Mouse (Mus musculus): ENCODE data around the gene Igsf3.

Gene Igsf3

DNA sequence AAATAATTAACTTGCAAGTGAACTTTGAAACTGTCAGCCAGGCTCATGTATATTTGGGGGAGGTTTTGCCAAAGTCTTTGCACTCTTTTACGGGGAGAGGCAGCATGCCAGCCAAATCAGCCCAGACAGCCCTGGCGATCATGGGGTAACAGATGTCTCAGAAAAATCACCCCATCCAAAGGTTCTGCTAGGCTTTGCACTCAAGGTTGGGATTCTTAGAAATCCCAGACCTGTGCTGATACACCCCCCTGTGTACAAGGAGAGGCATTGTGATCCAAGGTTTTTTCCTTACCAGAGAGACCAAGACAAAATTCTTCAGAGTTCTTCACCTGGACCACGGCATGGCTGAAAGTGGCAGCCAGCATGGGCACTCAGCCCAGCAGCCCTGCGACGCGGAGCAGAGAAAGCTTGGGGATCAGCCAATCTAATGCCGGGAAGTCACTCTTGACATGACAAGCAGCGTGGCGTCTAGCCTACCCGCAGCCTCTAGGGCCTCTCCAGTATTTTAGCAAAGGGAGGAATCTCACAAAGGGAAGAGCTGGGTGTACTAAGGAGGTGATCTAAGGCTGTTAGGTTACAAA is 7.5 kb upstream of the Igsf3 start:
- in situ Hi-C loops (cut with MboI; ENCODE audit: unreplicated experiment in 2 of 2): no loop called here

DNA sequence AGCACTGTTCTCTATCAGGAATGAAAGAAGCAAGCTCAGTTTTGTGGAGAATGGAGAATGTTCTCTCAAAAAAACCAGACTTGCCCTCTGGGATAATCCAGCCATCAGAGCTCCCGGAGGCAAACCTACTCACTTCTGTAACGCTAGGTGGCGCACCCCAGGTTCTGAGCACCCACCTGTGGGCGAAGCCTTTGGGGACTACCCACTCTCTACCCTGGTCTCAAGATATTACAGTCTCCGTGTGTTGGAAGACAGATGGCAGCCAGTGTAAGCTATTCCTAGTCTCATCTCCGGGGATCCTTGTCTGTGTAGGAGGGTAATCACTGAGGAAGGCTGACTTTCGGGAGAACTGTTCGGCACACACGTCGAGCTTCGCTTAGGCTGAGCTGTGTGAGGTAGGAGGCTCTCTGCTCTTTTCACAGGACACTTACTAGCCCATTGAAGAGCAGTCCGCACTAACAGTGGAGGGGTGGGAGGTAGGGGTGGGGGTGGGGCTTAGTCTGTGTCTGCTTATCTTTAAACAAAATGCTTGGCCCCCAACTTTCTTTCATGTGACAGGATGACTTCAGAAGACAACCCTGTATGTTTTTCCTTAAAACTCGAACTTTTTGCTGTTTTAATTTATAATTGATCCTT is 4.4 kb upstream of the Igsf3 start:
- in situ Hi-C loops (cut with MboI; ENCODE audit: unreplicated experiment in 2 of 2): no loop called here

DNA sequence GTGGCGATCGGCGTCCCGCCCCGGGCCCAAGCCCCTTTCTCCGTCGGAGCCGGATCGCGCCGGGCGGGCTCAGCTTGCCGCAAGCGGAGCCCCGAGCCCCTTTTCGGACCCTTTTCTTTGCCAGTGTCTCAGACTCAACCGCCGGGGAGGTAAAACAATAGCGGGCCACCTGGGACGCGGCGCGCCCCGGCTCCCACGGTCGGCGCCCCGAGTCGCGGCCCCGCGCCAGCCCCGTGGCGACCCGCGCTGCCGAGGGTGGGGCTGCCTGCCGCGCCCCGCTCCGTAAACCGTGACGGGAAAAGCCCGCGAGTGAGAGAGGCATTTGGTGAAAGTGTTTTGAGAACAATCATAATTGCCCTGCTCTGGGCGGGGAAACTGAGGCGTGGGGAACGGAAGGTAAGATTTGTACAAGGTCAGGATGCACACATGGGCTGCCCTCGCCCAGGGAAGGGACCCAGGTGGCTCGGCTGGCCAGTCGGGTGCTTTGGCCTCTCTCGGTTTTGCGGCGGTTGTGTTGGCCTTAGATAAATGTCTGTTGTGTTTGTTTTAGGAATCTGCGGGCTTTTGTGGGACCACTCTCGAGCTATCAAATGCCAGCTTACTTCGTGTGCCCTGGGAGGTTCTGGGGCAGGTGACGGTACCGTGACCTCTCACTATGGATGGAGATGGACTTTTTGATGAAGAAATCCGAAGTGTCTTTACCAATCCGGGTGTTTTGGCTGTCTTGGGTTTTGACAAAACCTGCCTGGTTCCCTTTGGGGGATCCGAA is 557 bp downstream of the Igsf3 start:
- in situ Hi-C loops (cut with MboI; ENCODE audit: unreplicated experiment in 2 of 2): no loop called here

DNA sequence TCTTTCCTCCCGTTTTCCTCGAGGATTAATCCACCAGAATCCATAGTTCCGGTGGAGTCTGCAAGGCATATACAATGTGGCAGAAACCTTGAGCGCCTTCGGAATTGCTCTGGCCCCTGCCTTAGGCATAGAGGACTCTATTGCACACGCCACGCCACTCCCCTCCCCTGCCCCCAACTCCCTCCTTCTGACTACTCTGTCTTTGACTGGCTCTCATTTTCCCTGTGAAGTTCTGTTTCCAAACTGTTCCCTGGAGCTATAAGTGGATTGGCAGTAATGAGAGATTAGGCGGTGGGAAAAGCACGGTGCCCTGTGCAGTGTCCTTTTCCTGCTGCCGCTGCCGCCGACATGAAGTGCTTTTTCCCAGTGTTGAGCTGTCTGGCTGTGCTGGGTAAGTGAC is 1.2 kb downstream of the Igsf3 start:
- in situ Hi-C loops (cut with MboI; ENCODE audit: unreplicated experiment in 2 of 2): no loop called here

DNA sequence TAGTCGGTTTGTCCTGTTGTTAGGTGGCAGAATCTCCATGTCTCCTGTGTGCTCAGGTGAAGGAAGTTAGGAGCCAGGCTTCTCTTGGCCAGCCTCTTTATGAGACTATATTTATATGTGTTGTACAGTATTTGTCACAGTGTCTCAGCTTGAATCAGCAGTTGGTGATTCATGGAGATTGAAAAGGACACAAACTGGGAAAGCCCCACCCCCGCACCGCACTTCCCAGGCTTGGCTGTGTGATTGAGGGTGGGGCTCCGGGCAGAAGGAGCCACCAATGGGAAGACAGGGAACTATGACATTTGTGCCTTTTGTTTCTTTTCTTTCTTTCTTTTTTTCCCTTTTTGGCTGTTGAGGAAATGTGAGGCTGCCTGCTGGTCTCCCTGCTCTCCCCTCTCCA is 2.9 kb downstream of the Igsf3 start:
- in situ Hi-C loops (cut with MboI; ENCODE audit: unreplicated experiment in 2 of 2): no loop called here

DNA sequence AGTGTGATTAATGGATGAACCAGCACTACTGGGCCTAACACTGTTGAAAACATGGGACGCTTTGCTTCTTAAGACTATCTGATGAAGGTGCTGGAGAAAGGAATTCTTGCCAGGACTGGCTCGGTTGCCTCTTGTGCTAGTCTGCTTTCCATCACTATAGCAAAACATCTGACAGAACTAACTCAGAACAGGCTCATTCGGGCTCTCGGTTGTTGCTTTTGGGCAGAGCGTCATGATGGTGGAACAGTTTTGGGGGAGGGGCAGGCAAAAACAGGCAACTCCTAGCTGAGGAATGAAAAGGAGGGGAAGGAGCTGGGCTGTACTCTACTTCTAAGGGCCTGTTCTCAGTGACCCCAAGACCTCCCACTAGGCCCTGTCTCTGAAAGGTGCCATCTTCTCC is 4.8 kb downstream of the Igsf3 start:
- in situ Hi-C loops (cut with MboI; ENCODE audit: unreplicated experiment in 2 of 2): no loop called here

DNA sequence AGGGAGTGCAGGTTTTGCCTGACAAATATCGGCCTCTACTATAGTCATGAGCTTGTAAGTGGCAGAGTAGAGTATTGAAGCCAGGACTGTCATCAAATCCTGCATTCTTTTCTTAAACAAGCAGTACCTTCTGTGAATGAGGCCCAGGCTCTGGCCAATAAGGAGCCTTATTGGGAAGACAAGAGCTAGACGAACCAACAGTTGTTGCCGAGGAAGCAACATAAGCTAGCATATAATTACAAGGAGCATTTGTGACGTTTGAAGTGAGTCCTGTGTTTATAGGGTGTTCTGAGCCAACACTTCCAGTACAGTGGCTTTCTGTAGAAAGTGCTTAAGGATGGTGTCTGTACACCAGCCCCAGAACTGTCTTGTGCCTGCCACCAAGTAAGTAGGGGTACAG is 5.9 kb downstream of the Igsf3 start:
- in situ Hi-C loops (cut with MboI; ENCODE audit: unreplicated experiment in 2 of 2): no loop called here

DNA sequence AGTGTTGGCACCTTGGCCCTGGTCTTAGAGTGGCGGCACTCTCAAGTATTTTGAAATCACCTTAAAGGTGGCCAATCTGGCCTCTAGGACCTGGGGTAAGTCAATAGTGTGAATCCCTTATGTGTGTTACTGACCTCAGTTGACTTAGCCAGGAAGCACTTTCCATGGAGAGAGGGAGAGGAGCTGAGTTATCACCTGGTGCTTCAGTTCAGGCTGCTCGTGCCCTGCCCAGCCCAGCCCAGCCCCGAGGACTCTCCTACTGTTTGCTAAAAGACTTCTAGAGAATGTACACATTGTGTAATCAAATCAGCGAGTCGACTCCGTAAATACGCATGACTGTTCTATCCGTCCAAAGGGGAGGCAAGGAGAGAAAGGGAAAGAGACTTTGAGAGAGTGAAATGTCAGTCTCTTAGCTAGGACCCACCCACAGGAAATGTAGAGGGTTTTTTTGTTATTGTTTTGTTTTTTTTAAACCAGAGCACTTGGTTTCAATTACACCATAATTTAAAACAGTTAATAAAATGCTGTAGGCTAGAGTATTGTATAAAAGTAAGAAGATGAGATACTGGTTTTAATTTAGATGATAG is 9.6 kb downstream of the Igsf3 start:
- in situ Hi-C loops (cut with MboI; ENCODE audit: unreplicated experiment in 2 of 2): no loop called here

DNA sequence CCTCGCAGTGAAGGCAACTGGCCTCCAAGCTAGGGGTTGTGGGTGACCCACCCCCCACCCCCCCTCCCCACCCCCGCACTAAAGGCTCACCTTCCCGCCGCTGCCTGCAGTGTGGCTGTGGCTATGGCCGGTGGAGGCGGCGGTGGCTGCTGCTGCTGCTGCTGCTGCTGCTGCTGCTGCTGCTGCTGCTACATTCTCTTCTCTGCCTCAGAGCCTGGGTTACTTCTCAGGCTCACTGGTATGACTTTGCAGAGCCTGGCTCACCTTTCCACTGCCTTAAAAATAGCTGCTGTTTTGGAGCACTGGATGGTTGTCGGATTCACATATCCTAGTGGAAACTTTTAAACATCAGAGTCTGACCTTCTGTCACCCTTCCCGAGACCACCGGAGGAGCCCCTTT is 11.0 kb downstream of the Igsf3 start:
- in situ Hi-C loops (cut with MboI; ENCODE audit: unreplicated experiment in 2 of 2): no loop called here

DNA sequence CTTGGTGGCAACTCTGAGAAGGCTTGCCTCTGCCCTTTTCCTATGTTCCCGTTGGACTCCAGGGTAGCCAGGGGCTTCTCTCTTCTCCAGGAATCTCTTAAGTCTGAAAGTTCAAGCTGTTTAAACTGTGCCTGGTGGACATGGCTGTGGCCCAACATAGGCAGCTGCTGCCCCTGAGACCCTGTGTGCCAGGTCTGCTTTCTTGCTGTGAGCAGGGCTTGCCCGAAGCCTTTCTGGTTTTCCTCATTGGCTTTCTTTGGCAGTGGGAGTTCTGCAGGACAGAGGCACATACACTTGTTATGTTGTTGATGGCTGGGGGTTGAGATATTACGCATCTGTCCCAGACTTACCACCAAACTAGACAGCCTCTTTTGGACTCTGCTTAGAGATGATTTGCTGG is 12.7 kb downstream of the Igsf3 start:
- in situ Hi-C loops (cut with MboI; ENCODE audit: unreplicated experiment in 2 of 2): no loop called here

DNA sequence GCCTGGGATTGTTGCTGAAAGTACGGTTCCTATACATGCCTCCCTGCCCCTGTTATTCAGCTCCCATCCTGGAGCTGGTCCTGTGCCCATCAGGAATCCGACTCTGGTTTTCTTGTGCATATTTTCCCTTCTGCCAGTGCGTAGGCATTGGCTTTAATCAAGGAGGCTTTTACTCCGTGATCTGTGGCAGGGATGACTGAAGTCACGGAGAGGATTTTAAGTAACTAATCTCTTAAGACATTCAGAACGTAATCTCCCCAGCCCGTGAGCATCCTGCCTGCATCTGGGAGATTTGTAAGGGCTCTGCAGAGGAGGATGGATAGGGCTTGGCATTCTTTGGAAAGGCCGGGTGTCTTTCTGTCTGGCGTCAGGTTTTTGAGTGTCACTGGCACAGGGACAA is 13.6 kb downstream of the Igsf3 start:
- in situ Hi-C loops (cut with MboI; ENCODE audit: unreplicated experiment in 2 of 2): no loop called here

DNA sequence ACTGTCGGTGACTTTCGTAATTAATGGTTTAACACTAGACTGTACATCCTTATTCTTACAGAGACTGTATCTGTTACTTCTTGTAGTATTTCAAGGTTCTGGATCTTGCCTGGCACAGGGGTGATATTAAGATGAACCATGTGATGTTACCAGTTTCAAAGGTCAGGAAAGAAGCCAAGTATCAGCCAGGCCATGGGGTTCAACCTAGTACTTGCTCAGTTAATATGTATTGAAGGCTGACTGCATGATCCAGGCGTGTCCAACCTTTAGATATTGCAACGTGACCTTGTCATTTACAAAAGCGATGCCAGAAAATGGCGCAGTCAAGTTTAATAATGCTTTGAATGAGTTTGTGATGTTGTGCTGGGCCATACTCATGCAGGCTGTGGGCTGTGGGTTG is 15.1 kb downstream of the Igsf3 start:
- in situ Hi-C loops (cut with MboI; ENCODE audit: unreplicated experiment in 2 of 2): no loop called here

DNA sequence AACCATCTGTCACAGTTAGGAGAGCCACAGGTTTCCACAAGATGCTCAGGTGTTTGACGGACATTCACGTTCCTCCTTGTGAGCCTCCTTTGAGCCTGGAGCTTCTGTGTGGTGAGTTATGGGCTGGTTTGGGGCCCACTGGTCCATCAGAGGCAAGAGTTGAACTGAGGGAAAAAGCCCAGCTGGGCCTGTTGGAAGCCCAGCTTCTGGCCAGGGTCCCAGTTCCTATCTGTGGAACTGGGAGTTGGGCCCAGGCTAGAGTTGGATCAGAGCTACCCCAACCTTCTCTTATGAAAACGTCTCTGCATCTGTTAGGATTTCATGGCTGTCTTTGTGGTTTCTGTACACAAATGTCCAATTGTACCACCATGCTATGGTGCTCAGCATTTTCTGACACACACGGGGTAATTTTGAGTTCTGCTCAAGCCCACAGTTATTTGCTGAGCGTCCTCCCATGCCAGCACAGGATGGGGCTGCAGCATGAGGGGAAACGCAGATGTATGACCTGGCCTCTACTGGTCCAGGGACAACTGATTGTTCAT is 16.3 kb downstream of the Igsf3 start:
- in situ Hi-C loops (cut with MboI; ENCODE audit: unreplicated experiment in 2 of 2): no loop called here

DNA sequence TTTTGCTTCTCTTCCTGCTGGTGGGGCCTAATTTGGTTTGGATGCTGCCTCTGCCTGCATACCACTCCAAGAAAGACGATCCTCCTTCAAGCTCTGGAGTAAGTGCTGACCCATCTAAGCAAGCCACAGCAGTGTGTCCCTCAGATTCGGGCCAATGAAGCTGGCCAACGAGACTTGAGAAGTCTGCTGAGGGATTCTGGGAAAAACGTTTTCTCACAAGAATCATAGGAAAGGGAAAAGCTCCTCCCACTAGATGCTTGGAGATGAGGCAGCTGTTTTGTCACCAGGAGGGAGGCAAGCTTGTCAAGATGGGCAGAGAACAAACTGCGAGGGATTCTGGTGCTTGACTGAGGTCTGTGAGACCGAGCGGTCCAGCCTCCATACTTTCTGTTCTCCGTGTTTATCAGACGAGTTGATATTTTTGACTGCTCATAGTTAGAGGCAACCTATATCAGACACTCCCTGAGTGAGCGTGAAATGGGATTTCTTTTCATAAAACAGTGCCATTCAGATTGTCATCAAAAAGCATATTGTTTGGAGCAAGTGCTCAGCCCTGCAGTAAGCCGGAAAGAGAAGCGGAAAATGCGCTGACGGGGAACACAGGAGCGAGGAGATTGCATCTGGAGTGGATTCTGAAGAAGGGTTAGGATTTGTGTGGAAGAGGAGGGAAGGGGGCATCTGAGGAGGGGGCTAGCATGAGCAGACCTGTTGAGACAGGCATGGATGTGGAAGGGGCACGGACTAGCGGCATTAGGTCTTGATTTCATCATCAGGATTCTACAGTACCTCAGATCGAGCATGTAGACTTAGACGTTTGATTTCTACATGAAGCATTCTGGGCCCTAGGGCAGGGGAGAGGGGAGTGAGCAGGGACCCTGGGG is 17.0 kb downstream of the Igsf3 start:
- in situ Hi-C loops (cut with MboI; ENCODE audit: unreplicated experiment in 2 of 2): no loop called here

DNA sequence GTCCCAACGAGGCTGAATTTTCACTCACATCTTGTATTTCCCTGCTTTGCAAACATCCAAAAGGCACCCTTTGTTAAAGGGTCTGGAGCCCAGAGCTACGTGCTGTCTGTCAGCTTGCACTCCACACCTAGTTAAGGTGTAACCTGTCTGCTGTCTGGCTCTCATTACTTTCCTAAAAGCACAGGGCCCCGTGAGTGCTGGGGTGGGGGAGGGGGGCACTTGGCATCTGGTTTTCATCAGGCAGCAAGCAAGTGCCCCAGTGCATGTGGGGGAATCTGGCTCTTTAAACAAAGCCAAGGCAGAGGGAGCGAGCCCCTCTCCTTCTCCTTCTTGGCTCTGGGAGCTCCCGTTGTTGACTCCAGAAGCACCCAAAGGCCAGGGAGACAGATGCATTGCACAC is 18.5 kb downstream of the Igsf3 start:
- in situ Hi-C loops (cut with MboI; ENCODE audit: unreplicated experiment in 2 of 2): no loop called here

DNA sequence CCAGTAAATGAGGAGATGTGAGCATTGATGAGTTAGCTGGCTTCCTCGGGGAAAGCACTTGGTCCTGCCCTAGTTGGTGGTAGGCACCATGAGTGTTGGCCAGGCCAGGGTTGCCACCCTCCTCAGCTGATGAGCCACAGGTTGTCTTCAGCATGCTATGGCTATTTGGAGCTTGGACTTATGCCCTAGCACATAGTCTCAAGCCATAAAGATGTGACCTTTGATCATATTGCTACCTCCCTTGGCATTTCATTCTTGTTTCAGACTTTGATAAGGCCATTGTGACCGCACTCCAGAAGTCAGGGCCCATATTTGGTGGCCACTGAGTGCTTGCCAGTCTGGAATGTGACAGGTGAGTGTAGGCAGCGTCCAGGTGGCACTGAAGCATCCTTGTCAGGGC is 19.2 kb downstream of the Igsf3 start:
- in situ Hi-C loops (cut with MboI; ENCODE audit: unreplicated experiment in 2 of 2): no loop called here

DNA sequence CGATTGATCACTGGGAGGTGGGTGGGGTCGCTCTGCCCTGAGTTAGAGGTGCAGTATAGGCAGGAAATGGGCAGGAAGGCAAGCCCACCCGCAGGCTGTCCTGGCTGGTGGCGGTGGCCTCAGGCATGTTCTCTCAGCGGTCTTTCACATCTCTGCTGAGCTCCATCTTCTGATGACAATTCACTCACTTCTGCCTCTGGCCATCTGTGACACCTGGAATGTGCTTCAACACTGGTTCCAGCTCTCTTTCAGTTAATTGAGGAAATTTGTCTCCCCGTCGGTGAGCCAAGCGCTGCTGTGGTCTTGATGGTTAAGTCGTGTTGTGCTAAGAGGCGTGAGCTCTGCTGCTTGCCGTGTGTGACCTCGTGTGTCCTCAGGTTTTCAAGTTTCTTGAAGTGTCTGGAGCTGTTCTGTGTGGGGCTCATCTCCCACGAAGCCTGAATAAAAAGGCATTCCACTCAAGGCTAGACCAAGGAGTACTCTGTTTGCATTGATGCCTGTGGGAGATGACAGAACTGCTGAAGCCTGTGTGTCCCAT is 19.9 kb downstream of the Igsf3 start:
- in situ Hi-C loops (cut with MboI; ENCODE audit: unreplicated experiment in 2 of 2): no loop called here

DNA sequence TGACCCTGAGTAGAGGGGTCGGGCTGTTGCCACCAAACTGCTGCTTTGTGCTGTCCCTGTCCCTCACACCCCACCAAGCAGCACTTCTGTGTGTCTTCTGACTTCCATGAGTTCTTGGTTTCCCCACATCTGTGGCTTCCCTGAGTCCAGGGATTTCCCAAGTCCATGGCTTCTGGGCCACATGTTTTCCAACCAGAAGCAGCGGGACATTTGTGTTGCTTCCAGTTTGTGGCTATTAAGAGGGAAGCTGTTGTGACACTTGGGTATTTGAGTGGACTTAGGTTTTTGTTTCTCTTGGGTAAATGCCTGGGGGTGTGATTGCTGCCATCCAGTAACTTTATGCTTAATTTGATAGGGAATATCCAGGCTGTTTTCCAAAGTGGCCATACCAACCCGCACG is 20.5 kb downstream of the Igsf3 start:
- in situ Hi-C loops (cut with MboI; ENCODE audit: unreplicated experiment in 2 of 2): no loop called here

DNA sequence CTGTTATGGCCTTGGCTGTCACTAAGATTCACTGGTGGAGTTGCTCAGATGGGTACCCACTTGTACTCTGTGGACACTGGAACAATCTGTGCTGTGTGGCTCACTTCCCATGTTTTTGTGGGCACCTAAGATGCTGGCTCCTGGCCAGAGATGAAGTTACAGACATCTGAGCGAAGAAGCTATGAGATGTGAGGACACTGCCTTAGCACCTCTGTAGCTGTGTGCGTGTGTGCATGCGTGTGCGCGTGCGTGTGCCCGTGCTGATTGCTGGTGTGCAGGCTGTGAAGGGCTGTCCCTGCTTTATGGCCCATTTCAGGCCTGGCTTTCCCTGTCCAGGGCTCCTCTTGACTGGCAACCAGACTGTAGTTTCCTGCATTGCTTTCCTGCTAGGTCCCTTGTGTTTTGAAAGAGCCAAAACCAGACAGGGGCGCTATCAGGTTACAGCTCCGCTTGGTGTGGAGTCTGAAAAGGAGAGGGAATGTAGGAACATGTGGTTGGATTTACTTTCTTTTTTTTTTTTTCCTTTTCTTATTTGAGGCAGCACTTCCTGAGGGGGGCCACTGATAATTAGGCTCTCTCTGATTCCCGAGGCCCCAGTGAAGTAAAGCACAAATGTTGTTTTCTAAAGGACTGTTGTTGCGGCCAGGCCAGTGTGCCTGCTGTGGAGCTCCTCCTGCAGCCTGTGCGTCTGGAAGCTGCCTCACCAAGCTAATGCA is 21.3 kb downstream of the Igsf3 start:
- in situ Hi-C loops (cut with MboI; ENCODE audit: unreplicated experiment in 2 of 2): no loop called here

DNA sequence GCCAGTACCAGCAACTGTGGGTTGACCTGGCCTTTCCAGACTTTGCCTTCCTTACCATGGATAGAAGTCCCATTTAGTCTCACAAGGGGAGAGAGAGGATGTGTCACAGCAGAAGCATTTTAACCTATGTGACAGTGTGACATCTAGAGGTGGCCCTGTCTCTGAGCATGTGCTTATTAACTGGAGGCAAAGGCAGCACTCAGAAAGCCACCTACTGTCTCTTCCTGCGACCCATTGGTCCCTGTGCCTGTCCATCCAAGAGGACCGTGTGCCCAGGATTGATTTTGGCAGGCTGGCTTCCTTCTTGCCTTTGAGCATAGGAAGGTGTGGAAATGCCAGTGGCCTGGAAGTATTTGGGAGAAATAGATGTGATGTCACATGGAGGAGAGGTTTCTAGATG is 22.0 kb downstream of the Igsf3 start:
- in situ Hi-C loops (cut with MboI; ENCODE audit: unreplicated experiment in 2 of 2): no loop called here
